Mouse (Mus musculus): ENCODE measurements around the gene Aox2. TPM values are rescaled to one million over a fixed set of nuclear protein-coding genes. Genes with fewer than 3 reads are reported as not detected.
"Not testable (repeated sequence)": the region's sequence is repeated elsewhere in the genome, so short reads cannot be mapped to it uniquely, and the experiment has no call there.

Gene Aox2
- total RNA-seq, 1 experiment from 2014 or later = 0.27 TPM

GRCm38 (mm10) chr1:58346159-58346558, 68.0 kb downstream of the Aox2 start:
- DNase-seq = no peak

GRCm38 (mm10) chr1:58348712-58349111, 70.6 kb downstream of the Aox2 start:
- no peak for DNase-seq

- DNase-seq = no peak
Measured at GRCm38 (mm10) chr1:58353238-58353893, 75.2 kb downstream of the Aox2 start.

- DNase-seq = peak; percentile 62
Measured at GRCm38 (mm10) chr1:58358958-58359901, 81.1 kb downstream of the Aox2 start.

- DNase-seq = no peak
Measured at GRCm38 (mm10) chr1:58362296-58362695, 84.2 kb downstream of the Aox2 start.

GRCm38 (mm10) chr1:58364551-58364950, 86.4 kb downstream of the Aox2 start:
- DNase-seq = no peak

GRCm38 (mm10) chr1:58365829-58366228, 87.7 kb downstream of the Aox2 start:
- DNase-seq = no peak

GRCm38 (mm10) chr1:58366737-58367471, 88.8 kb downstream of the Aox2 start:
- DNase-seq = no peak

- no peak for DNase-seq
Measured at GRCm38 (mm10) chr1:58369716-58370115, 91.6 kb downstream of the Aox2 start.

- DNase-seq = not testable (repeated sequence)
Measured at GRCm38 (mm10) chr1:58374266-58374665, 96.1 kb downstream of the Aox2 start.

GRCm38 (mm10) chr1:58375574-58376147, 97.5 kb downstream of the Aox2 start:
- no peak for DNase-seq

- no peak for DNase-seq
Measured at GRCm38 (mm10) chr1:58382586-58383281, 104.6 kb downstream of the Aox2 start.

- no peak for DNase-seq
Measured at GRCm38 (mm10) chr1:58391421-58392267, 113.5 kb downstream of the Aox2 start.

GRCm38 (mm10) chr1:58392268-58392651, 114.1 kb downstream of the Aox2 start:
- no peak for DNase-seq

- DNase-seq = peak; percentile 95
Measured at GRCm38 (mm10) chr1:58392652-58393283, 114.6 kb downstream of the Aox2 start, which contains the start of gene Bzw1. Gene Bzw1 (plus strand): TSS chr1:58392898.

- DNase-seq = peak; percentile 62
Measured at GRCm38 (mm10) chr1:58393284-58394195, 115.4 kb downstream of the Aox2 start.

GRCm38 (mm10) chr1:58395341-58395740, 117.2 kb downstream of the Aox2 start:
- no peak for DNase-seq

GRCm38 (mm10) chr1:58396179-58396578, 118.1 kb downstream of the Aox2 start:
- DNase-seq = no peak

GRCm38 (mm10) chr1:58397731-58398130, 119.6 kb downstream of the Aox2 start:
- DNase-seq = no peak
